Comparison of ENCODE assay signal across 10 mouse cellular contexts in genomic region chr9:8226415-8226814, GRCm38 (mm10).
A peak's percentile ranks its signal among the peaks of the same experiment; 100 is the strongest.
DNase-seq lines count a peak whose midpoint lies in the region; ATAC-seq lines count a peak whose summit lies in the region.
"Had no signal": no experiment of that assay in that cellular context is flagged by ENCODE, and none has a peak within 500 bp of the region (broad histone marks: within the 10 kb centered on the region; RNA-seq: fewer than 3 reads in every experiment).

No protein-coding gene starts in this region.

- H3K4me1 ChIP-seq in midbrain, embryonic 16.5 days (ENCODE audit: control insufficient read depth, insufficient read depth, low read length), result no peaks in the 10 kb centered on the region
- H3K4me1 ChIP-seq: heart, embryonic 13.5 days; liver, embryonic 15.5 days had no signal

- intact Hi-C loops in left cerebral cortex, postnatal 25 days (cut with DNase I), result loop anchor here (1.0 to 2.0 kb wide), 2 partner anchors 450 to 1150 kb away; no protein-coding TSS in a partner anchor
- intact Hi-C loops in left cerebral cortex, postnatal 4 days (cut with DNase I), result loop anchor here (1.0 to 5.0 kb wide), 2 partner anchors 451 to 1146 kb away; no protein-coding TSS in a partner anchor
- intact Hi-C loops in heart, postnatal 14 days (cut with DNase I), result loop anchor here (5.0 to 10.0 kb wide), 4 partner anchors 368 to 1148 kb away; no protein-coding TSS in a partner anchor

- 39% methylated on average over 1 of the region's 1 CpGs for WGBS in midbrain, embryonic 16.5 days

- ATAC-seq in midbrain, embryonic 16.5 days, result 0 out of 2 replicates have a peak, but pooled peaks have one; percentile 58

- no peak overlapping the region for H3K9ac ChIP-seq in midbrain, embryonic 16.5 days (ENCODE audit: low read depth, low read length)
- H3K9ac ChIP-seq: heart, embryonic 13.5 days; liver, embryonic 15.5 days had no signal

- no peak overlapping the region for H3K4me2 ChIP-seq in midbrain, embryonic 16.5 days (ENCODE audit: low read length)
- H3K4me2 ChIP-seq: heart, embryonic 13.5 days; liver, embryonic 15.5 days had no signal

- H3K9me3 ChIP-seq in midbrain, embryonic 16.5 days (replicated peaks; ENCODE audit: control insufficient read depth, low read length, poor library complexity, severe bottlenecking), result no peaks in the 10 kb centered on the region
- H3K9me3 ChIP-seq: heart, embryonic 13.5 days; liver, embryonic 15.5 days had no signal

- no peaks in the 10 kb centered on the region for H3K36me3 ChIP-seq in midbrain, embryonic 16.5 days (ENCODE audit: control insufficient read depth, insufficient read depth, low read length)
- H3K36me3 ChIP-seq: heart, embryonic 13.5 days; liver, embryonic 15.5 days had no signal

- no peak overlapping the region for H3K27ac ChIP-seq in midbrain, embryonic 16.5 days (ENCODE audit: low read length)
- H3K27ac ChIP-seq: heart, embryonic 13.5 days; liver, embryonic 15.5 days had no signal

- DNase-seq in cerebellum, postnatal 14 days, result peak; percentile 28 to 35
- no peak for DNase-seq in cerebellum, postnatal 4 days (ENCODE audit: low spot score in 2 of 2)
- DNase-seq in left cerebral cortex, postnatal 25 days (ENCODE audit: low spot score in 2 of 2), result peak; percentile 26 to 58
- DNase-seq in left cerebral cortex, postnatal 4 days, result no peak
- DNase-seq in embryo, embryonic 10 days (ENCODE audit: low spot score), result peak; percentile 74
- DNase-seq in right cerebral cortex, postnatal 4 days, result no peak
- no peak for DNase-seq in heart, postnatal 14 days

- no peaks in the 10 kb centered on the region for H3K27me3 ChIP-seq in midbrain, embryonic 16.5 days (ENCODE audit: control insufficient read depth, insufficient read depth, low read depth, low read length)
- H3K27me3 ChIP-seq: heart, embryonic 13.5 days; liver, embryonic 15.5 days had no signal

- H3K4me3 ChIP-seq in midbrain, embryonic 16.5 days (ENCODE audit: low read depth, low read length), result no peak overlapping the region
- H3K4me3 ChIP-seq: heart, embryonic 13.5 days; liver, embryonic 15.5 days had no signal

Comparison
In these comparisons a context has a peak if more than half of its experiments do, and no peak if none do; other contexts are left out.
1. DNase-seq: peak in cerebellum, postnatal 14 days (2 of 2), left cerebral cortex, postnatal 25 days (2 of 2) and embryo, embryonic 10 days (single experiment); none in cerebellum, postnatal 4 days (0 of 2), left cerebral cortex, postnatal 4 days (single experiment), right cerebral cortex, postnatal 4 days (single experiment) and heart, postnatal 14 days (0 of 2).